Mouse (Mus musculus) heart, embryonic 13.5 days (tissue): ENCODE data around the gene Abhd16a. TPM values are rescaled to one million over a fixed set of nuclear protein-coding genes. Genes with fewer than 3 reads are reported as not detected.
A peak's percentile ranks its signal among the peaks of the same experiment; 100 is the strongest.

Experiments used
- ATAC-seq: fragments of 200-750 bp; cut with Nextera tagmentation; 2 replicates; pipeline ENCODE4 v1.8.0; 2017; ENCODE audit warnings: moderate TSS enrichment; ENCODE audit not compliant: insufficient number of reproducible peaks, low FRiP score, low TSS enrichment; ENCODE audit errors: extremely low read depth
- H3K27ac ChIP-seq: fragments of 300-500 bp; sonication (generic); replicated peaks from 2 replicates; pipeline ENCODE4 v1.5.1; 2015; ENCODE audit warnings: moderate library complexity, mild to moderate bottlenecking, inconsistent platforms
- H3K27me3 ChIP-seq: fragments of 300-500 bp; sonication (generic); replicated peaks from 2 replicates; pipeline ENCODE4 v1.6.1; 2015; ENCODE audit warnings: mild to moderate bottlenecking, inconsistent platforms
- H3K36me3 ChIP-seq: fragments of 300-500 bp; sonication (generic); 2 replicates; pipeline ENCODE4 v1.6.1; 2015; ENCODE audit warnings: mild to moderate bottlenecking, inconsistent platforms
- H3K4me1 ChIP-seq: fragments of 300-500 bp; sonication (generic); 2 replicates; pipeline ENCODE4 v1.6.1; 2015; ENCODE audit warnings: inconsistent platforms
- H3K4me2 ChIP-seq: fragments of 300-500 bp; sonication (generic); 2 replicates; pipeline ENCODE4 v1.6.1; 2015; ENCODE audit warnings: inconsistent platforms, mild to moderate bottlenecking, moderate library complexity
- H3K4me3 ChIP-seq: fragments of 300-500 bp; sonication (generic); 2 replicates; pipeline ENCODE4 v1.5.1; 2015; ENCODE audit warnings: moderate library complexity, mild to moderate bottlenecking, inconsistent platforms
- H3K9ac ChIP-seq: fragments of 300-500 bp; sonication (generic); 2 replicates; pipeline ENCODE4 v1.6.1; 2015; ENCODE audit warnings: inconsistent platforms, mild to moderate bottlenecking, moderate library complexity
- H3K9me3 ChIP-seq: fragments of 300-500 bp; sonication (generic); 2 replicates; pipeline ENCODE4 v1.6.1; 2016; ENCODE audit warnings: inconsistent platforms
- WGBS: fragments of 180-500 bp; shearing (Covaris S2); methylation state at CpG from one replicate; pipeline ENCODE4 v1.1.7; 2015; ENCODE audit warnings: mixed read lengths; 5-methylcytosine and 5-hydroxymethylcytosine counted together
- polyA plus RNA-seq: library from polyadenylated mRNA; unstranded; fragments of >200 nt; fragmentation: Nextera tagmentation; extraction: Ambion mirVana; gene quantifications from 2 replicates; pipeline ENCODE4 v1.2.1, GENCODE M21; 2015

Abhd16a gene
- polyA plus RNA-seq, 1 experiment from 2014 or later = 67.0 TPM

- H3K4me1 ChIP-seq = peaks cover 29% of the 10 kb centered on the region
- peak overlapping the region; percentile 13; the same call in 1 of the 2 replicates for H3K27ac ChIP-seq
- peak overlapping the region; percentile 70 for H3K9ac ChIP-seq
- WGBS = 36% methylated on average over 2 of the region's 2 CpGs
- H3K4me2 ChIP-seq = peak overlapping the region; percentile 67
- ATAC-seq = no peak
- H3K9me3 ChIP-seq = peaks cover 2% of the 10 kb centered on the region; the same call in 1 of the 2 replicates
- peak overlapping the region; percentile 41 for H3K4me3 ChIP-seq
- no peaks in the 10 kb centered on the region for H3K36me3 ChIP-seq
- peaks cover 20% of the 10 kb centered on the region for H3K27me3 ChIP-seq
These were observed 11.8 kb upstream of the Abhd16a start for GRCm38 (mm10) chr17:35077285-35077684.

GRCm38 (mm10) chr17:35077786-35078233, 11.3 kb upstream of the Abhd16a start, which contains the start of gene Ly6g6d:
TSS of gene Ly6g6d (minus strand) at chr17:35078065.
- Histone ChIP-seq H3K4me3 (peak within 1 kb of the TSS; percentile 41), H3K27me3 (peaks cover 20% of the 10 kb centered on the region), H3K4me1 (peaks cover 29% of the 10 kb centered on the region), H3K27ac (peak within 1 kb of the TSS; percentile 13; the same call in 1 of the 2 replicates), H3K9me3 (peaks cover 2% of the 10 kb centered on the region; the same call in 1 of the 2 replicates), H3K4me2 (peak within 1 kb of the TSS; percentile 67), H3K36me3 (no peaks in the 10 kb centered on the region), H3K9ac (peak within 1 kb of the TSS; percentile 70)
- WGBS = 9% methylated on average over 14 of the region's 14 CpGs
- no peak for ATAC-seq

- H3K4me1 ChIP-seq = peaks cover 29% of the 10 kb centered on the region
- ATAC-seq = no peak
- no peak overlapping the region for H3K27ac ChIP-seq
- peaks cover 27% of the 10 kb centered on the region for H3K27me3 ChIP-seq
- peak overlapping the region; percentile 48 for H3K9ac ChIP-seq
- WGBS = 9% methylated on average over 9 of the region's 9 CpGs
- H3K9me3 ChIP-seq = peaks cover 2% of the 10 kb centered on the region; the same call in 1 of the 2 replicates
- no peaks in the 10 kb centered on the region for H3K36me3 ChIP-seq
- peak overlapping the region; percentile 58 for H3K4me2 ChIP-seq
- H3K4me3 ChIP-seq = peak overlapping the region; percentile 10
These were observed 9.3 kb upstream of the Abhd16a start for GRCm38 (mm10) chr17:35079778-35080177.

DNA sequence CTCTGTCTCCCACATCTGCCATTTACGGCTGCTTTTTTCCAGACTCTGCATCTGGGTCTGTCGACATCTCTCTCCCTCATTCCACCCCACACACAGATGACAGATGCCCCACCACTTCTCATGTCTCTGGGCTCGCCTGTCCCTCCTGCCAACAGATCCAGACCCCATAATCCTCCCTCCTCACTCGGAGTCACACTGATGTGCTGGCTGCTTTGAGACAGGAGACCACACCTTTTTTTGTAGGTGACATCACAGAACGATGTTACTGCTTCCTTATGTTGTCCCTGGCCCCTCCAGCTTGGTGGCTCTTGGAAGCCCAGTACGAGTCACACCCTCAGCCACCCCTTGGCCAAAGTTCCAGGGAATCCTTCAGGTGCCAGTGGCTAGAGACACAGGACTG, 8.8 kb upstream of the Abhd16a start:
- Histone ChIP-seq H3K36me3 (no peaks in the 10 kb centered on the region), H3K4me1 (peaks cover 29% of the 10 kb centered on the region), H3K9me3 (peaks cover 2% of the 10 kb centered on the region; the same call in 1 of the 2 replicates), H3K4me2 (peak overlapping the region; percentile 58), H3K27me3 (peaks cover 27% of the 10 kb centered on the region), H3K27ac (no peak overlapping the region), H3K9ac (peak overlapping the region; percentile 48), H3K4me3 (peak overlapping the region; percentile 10)
- WGBS = 27% methylated on average over 6 of the region's 6 CpGs
- no peak for ATAC-seq

GRCm38 (mm10) chr17:35080710-35081109, 8.4 kb upstream of the Abhd16a start:
- peaks cover 27% of the 10 kb centered on the region for H3K27me3 ChIP-seq
- H3K9me3 ChIP-seq = no peaks in the 10 kb centered on the region
- no peaks in the 10 kb centered on the region for H3K36me3 ChIP-seq
- H3K4me1 ChIP-seq = peaks cover 31% of the 10 kb centered on the region
- no peak overlapping the region for H3K4me3 ChIP-seq
- H3K27ac ChIP-seq = no peak overlapping the region
- ATAC-seq = no peak
- WGBS = 91% methylated on average over 4 of the region's 4 CpGs
- H3K4me2 ChIP-seq = no peak overlapping the region
- no peak overlapping the region for H3K9ac ChIP-seq

DNA sequence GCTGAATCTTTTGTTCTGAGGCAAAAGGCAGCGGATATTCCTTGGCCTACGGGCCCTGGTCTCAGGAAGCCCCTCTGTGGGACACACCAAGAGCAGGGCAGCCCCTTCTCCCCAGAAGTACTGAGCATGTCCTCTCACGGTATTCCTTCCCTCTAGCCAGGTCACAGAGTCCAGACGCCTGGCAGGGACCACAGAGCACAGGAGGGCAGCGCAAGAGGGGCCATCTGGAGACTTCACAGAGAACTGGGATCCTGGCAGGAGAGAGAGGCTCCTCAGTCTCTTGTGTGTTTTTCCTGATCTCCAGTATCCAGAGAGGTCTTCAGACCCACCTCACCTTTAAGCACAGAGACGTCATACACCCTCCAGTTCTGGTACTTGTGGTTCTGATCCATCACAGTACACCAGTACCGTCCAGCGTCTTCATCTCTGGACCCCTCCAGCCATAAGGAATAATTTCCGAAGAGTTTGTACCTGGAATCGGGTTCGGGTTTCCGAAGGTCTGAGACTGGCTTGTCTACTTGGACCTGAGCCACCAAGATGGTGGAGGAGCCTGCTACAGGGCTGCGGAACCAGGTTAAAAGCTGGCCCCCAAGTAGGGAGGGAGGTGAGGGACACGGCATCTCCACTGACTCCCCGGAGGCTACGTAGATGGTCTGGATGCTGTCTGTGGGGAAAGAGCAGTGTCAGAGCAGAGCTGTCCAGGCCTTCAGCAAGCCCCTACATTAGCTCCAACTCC, 6.1 kb upstream of the Abhd16a start:
- WGBS = 78% methylated on average over 16 of the region's 16 CpGs
- no peak overlapping the region for H3K4me2 ChIP-seq
- no peak overlapping the region for H3K27ac ChIP-seq
- H3K4me3 ChIP-seq = no peak overlapping the region
- H3K4me1 ChIP-seq = peaks cover 18% of the 10 kb centered on the region
- no peak for ATAC-seq
- no peak overlapping the region for H3K9ac ChIP-seq
- no peaks in the 10 kb centered on the region for H3K36me3 ChIP-seq
- peaks cover 26% of the 10 kb centered on the region for H3K27me3 ChIP-seq
- no peaks in the 10 kb centered on the region for H3K9me3 ChIP-seq

DNA sequence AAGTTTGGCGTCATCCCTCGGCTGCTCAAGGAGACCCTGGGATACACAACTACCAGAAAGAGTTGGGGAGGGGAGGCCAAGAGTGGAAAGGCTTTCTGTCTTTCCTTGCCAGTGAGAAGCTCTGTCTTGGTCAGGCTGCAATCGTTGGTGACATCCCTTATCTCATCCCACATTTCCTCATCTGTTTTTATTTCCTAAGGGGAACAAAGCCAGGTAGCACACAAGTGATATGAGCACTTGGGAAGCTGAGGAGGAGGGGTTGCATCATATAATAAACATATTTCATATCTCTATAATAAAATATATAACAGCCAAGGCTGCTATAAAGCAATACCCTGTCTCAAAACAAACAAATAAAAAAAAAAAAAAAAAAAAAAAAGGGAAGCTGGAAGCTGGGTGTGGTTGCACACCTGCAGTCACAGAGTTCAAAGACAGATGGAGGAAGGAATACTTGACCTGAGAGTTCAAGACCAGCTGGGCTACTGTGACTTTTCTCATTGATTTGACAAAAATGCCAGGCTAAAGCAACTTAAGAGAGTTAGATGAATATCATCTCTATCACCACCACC, 5.0 kb upstream of the Abhd16a start:
- H3K27me3 ChIP-seq = peaks cover 21% of the 10 kb centered on the region
- 52% methylated on average over 3 of the region's 3 CpGs for WGBS
- ATAC-seq = no peak
- peaks cover 20% of the 10 kb centered on the region for H3K4me1 ChIP-seq
- H3K9me3 ChIP-seq = no peaks in the 10 kb centered on the region
- no peak overlapping the region for H3K27ac ChIP-seq
- no peak overlapping the region for H3K4me2 ChIP-seq
- H3K4me3 ChIP-seq = no peak overlapping the region
- H3K36me3 ChIP-seq = no peaks in the 10 kb centered on the region
- H3K9ac ChIP-seq = no peak overlapping the region

DNA sequence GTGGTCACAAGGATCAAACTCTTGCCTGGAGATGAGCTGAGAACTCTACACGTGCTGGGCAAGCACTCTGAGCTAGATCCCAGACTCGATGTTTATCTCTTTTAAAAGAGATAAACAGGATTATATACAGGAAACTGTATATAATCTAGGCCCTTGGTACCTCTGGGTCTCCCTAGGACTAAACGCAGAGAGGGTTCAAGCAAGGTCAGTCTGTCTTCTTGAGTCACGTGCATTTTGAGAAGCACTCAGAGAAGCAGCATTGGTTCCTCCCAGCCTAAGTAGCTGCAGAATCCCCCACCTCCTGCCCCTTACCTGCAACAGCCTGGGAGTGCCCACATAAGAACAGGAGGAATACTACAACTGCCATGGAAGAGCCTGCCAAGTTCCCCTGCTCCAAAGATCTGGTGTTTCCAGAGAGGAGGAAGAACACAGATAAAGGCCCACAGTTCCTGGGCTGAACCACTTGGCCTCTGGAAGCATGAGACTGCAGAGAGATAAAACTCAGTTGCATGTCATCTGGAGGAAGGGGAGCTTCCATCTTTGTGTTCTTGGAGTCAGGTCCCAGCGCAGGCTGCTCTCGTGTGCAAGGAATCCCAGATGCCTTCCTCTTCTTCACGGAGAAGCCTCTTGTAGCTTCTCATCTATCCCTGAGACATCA, 3.7 kb upstream of the Abhd16a start, which contains the start of gene Ly6g6f:
TSS of gene Ly6g6f (minus strand) at position 403 of the 658 bp plus-strand sequence.
- Histone ChIP-seq H3K9ac (no peak within 1 kb of the TSS), H3K9me3 (no peaks in the 10 kb centered on the region), H3K4me2 (no peak within 1 kb of the TSS), H3K4me3 (no peak within 1 kb of the TSS), H3K4me1 (peaks cover 16% of the 10 kb centered on the region), H3K27ac (no peak within 1 kb of the TSS), H3K36me3 (no peaks in the 10 kb centered on the region), H3K27me3 (peaks cover 21% of the 10 kb centered on the region)
- 43% methylated on average over 7 of the region's 7 CpGs for WGBS
- ATAC-seq = no peak

GRCm38 (mm10) chr17:35088151-35088550, 912 bp upstream of the Abhd16a start:
- Histone ChIP-seq H3K4me2 (no peak overlapping the region), H3K4me1 (peaks cover 22% of the 10 kb centered on the region), H3K27ac (no peak overlapping the region), H3K4me3 (no peak overlapping the region), H3K9me3 (no peaks in the 10 kb centered on the region), H3K27me3 (peaks cover 6% of the 10 kb centered on the region), H3K9ac (no peak overlapping the region), H3K36me3 (peaks cover 25% of the 10 kb centered on the region)
- 34% methylated on average over 2 of the region's 2 CpGs for WGBS
- ATAC-seq = no peak

- no peak for ATAC-seq
- Histone ChIP-seq H3K27me3 (no peaks in the 10 kb centered on the region), H3K9me3 (no peaks in the 10 kb centered on the region), H3K4me2 (peak overlapping the region; percentile 83), H3K4me1 (peaks cover 27% of the 10 kb centered on the region), H3K36me3 (peaks cover 47% of the 10 kb centered on the region), H3K27ac (0 out of 2 replicates have a peak overlapping the region, but pooled peaks have one; percentile 92), H3K4me3 (peak overlapping the region; percentile 73), H3K9ac (peak overlapping the region; percentile 87)
- 55% methylated on average over 8 of the region's 8 CpGs for WGBS
These were observed 1.3 kb downstream of the Abhd16a start for GRCm38 (mm10) chr17:35090166-35090932.
